ENCODE assay signal across 19 mouse cellular contexts in the genomic region with DNA sequence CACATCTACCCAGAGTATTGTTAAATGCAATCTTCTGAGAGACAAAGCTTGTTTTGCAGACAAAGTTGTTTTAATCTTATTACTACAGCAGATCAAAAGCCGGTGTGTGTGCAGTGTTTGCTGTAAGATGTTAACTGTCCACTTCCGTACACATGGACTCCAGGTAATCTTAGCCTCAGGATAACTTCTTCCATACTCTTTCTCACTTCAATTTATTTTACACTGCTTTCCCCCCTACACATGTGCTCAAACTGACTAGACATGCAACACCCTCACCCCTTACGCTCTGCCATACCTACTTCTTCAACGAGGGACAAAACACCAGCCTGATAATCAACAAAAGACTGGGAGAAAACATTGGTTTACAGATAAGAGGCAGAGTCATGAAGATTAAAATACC. TPM values are rescaled to one million over a fixed set of nuclear protein-coding genes. Genes with fewer than 3 reads are reported as not detected.
A peak's percentile ranks its signal among the peaks of the same experiment; 100 is the strongest.
DNase-seq lines count a peak whose midpoint lies in the region; ATAC-seq lines count a peak whose summit lies in the region.
"Not testable (repeated sequence)": the region's sequence is repeated elsewhere in the genome, so short reads cannot be mapped to it uniquely, and the experiment has no call there.
"Had no signal": no experiment of that assay in that cellular context is flagged by ENCODE, and none has a peak within 500 bp of the region (broad histone marks: within the 10 kb centered on the region; RNA-seq: fewer than 3 reads in every experiment).

No protein-coding gene starts in this region.

- not testable (repeated sequence) for H3K27ac ChIP-seq in forebrain, embryonic 11.5 days (ENCODE audit: low read depth, low read length); hindbrain, embryonic 14.5 days; limb, embryonic 10.5 days; liver, embryonic 11.5 days (ENCODE audit: low read depth, low read length); midbrain, embryonic 11.5 days (ENCODE audit: low read depth, low read length)

- peak; percentile 13 for DNase-seq in R1 (ENCODE audit: low read depth, low spot score)
- DNase-seq in forebrain, embryonic 11.5 days (ENCODE audit: low spot score), result peak; percentile 47
- DNase-seq in hindbrain, embryonic 14.5 days (ENCODE audit: low spot score), result peak; percentile 21
- DNase-seq in limb, embryonic 10.5 days (ENCODE audit: low spot score), result peak; percentile 30
- peak; percentile 30 for DNase-seq in liver, embryonic 11.5 days (ENCODE audit: low spot score)
- peak; percentile 86 for DNase-seq in midbrain, embryonic 11.5 days (ENCODE audit: low spot score, missing footprints)
- peak; percentile 4 for DNase-seq in thymus, postnatal 0 days (ENCODE audit: low spot score)

- H3K9ac ChIP-seq in forebrain, embryonic 11.5 days (ENCODE audit: low read length); hindbrain, embryonic 14.5 days; liver, embryonic 11.5 days (ENCODE audit: low read depth, low read length); midbrain, embryonic 11.5 days (ENCODE audit: low read length): not testable (repeated sequence)

- H3K36me3 ChIP-seq in forebrain, embryonic 11.5 days (ENCODE audit: control insufficient read depth, insufficient read depth, low read length); hindbrain, embryonic 14.5 days (replicated peaks; ENCODE audit: control insufficient read depth, insufficient read depth); limb, embryonic 10.5 days; liver, embryonic 11.5 days (ENCODE audit: control insufficient read depth, insufficient read depth, low read length); midbrain, embryonic 11.5 days (ENCODE audit: control insufficient read depth, insufficient read depth, low read length): not testable (repeated sequence)

- H3K9me3 ChIP-seq in forebrain, embryonic 11.5 days (ENCODE audit: control insufficient read depth, low read length), result peaks cover 10% of the 10 kb centered on the region
- H3K9me3 ChIP-seq in hindbrain, embryonic 14.5 days (ENCODE audit: control insufficient read depth, low read length), result peaks cover 21% of the 10 kb centered on the region
- H3K9me3 ChIP-seq in limb, embryonic 10.5 days (replicated peaks), result peaks cover 12% of the 10 kb centered on the region
- not testable (repeated sequence) for H3K9me3 ChIP-seq in liver, embryonic 11.5 days (ENCODE audit: control insufficient read depth, low read length)
- peaks cover 11% of the 10 kb centered on the region for H3K9me3 ChIP-seq in midbrain, embryonic 11.5 days (ENCODE audit: control insufficient read depth, low read length)

- not testable (repeated sequence) for ATAC-seq in forebrain, embryonic 11.5 days (replicated peaks; ENCODE audit: low FRiP score); liver, embryonic 11.5 days (replicated peaks; ENCODE audit: low FRiP score)
- peak; percentile 31; the same call in 1 of the 2 replicates for ATAC-seq in hindbrain, embryonic 14.5 days (ENCODE audit: low FRiP score)
- peak; percentile 28; the same call in 1 of the 2 replicates for ATAC-seq in midbrain, embryonic 11.5 days (ENCODE audit: low FRiP score)

- not testable (repeated sequence) for H3K27me3 ChIP-seq in forebrain, embryonic 11.5 days (ENCODE audit: control insufficient read depth, insufficient read depth, low read length); hindbrain, embryonic 14.5 days (ENCODE audit: control insufficient read depth, insufficient read depth, low read length); limb, embryonic 10.5 days (ENCODE audit: low read depth, poor library complexity, severe bottlenecking); liver, embryonic 11.5 days (replicated peaks; ENCODE audit: control insufficient read depth, insufficient read depth, low read length); midbrain, embryonic 11.5 days (ENCODE audit: control insufficient read depth, insufficient read depth, low read length)

- WGBS in forebrain, embryonic 11.5 days, result 72% methylated on average over 4 of the region's 4 CpGs
- 73% methylated on average over 4 of the region's 4 CpGs for WGBS in hindbrain, embryonic 14.5 days
- 77% methylated on average over 4 of the region's 4 CpGs for WGBS in limb, embryonic 10.5 days
- 75% methylated on average over 4 of the region's 4 CpGs for WGBS in liver, embryonic 11.5 days
- 74% methylated on average over 4 of the region's 4 CpGs for WGBS in midbrain, embryonic 11.5 days

- H3K4me3 ChIP-seq in forebrain, embryonic 11.5 days (ENCODE audit: low read depth, low read length); hindbrain, embryonic 14.5 days (replicated peaks; ENCODE audit: low read length); limb, embryonic 10.5 days; liver, embryonic 11.5 days (ENCODE audit: low read depth, low read length); midbrain, embryonic 11.5 days (ENCODE audit: low read depth, low read length): not testable (repeated sequence)

- not testable (repeated sequence) for H3K4me1 ChIP-seq in forebrain, embryonic 11.5 days (replicated peaks; ENCODE audit: control insufficient read depth, insufficient read depth, low read length); hindbrain, embryonic 14.5 days (replicated peaks; ENCODE audit: control insufficient read depth, insufficient read depth, low read length); limb, embryonic 10.5 days; liver, embryonic 11.5 days (replicated peaks; ENCODE audit: control insufficient read depth, insufficient read depth, low read length); midbrain, embryonic 11.5 days (ENCODE audit: control insufficient read depth, insufficient read depth, low read length)

- not testable (repeated sequence) for H3K4me2 ChIP-seq in forebrain, embryonic 11.5 days (ENCODE audit: low read depth, low read length, severe bottlenecking); hindbrain, embryonic 14.5 days (replicated peaks); liver, embryonic 11.5 days; midbrain, embryonic 11.5 days

RNA-seq across cellular contexts. Expression of gene Speer4c, which starts 23.2 kb away (rescaled TPM):
- polyA plus RNA-seq in forebrain, embryonic 11.5 days (2014; fragmentation: Nextera tagmentation; extraction: Ambion mirVana), result not detected in 2 replicates
- not detected in 2 replicates for polyA plus RNA-seq in hindbrain, embryonic 14.5 days (2014; fragmentation: Nextera tagmentation; extraction: Ambion mirVana)
- not detected in 2 replicates for polyA plus RNA-seq in limb, embryonic 10.5 days (2016; fragmentation: Nextera tagmentation; extraction: Ambion mirVana)
- not detected in 2 replicates for polyA plus RNA-seq in liver, embryonic 11.5 days (2014; fragmentation: Nextera tagmentation; extraction: Ambion mirVana)
- polyA plus RNA-seq in midbrain, embryonic 11.5 days (2014; fragmentation: Nextera tagmentation; extraction: Ambion mirVana), result not detected in 2 replicates
- polyA plus RNA-seq in thymus, postnatal 0 days (2015; fragmentation: Nextera tagmentation; extraction: Ambion mirVana), result 0.72 and 0.82 TPM in 2 replicates
- polyA plus RNA-seq: C2C12; forebrain, embryonic 15.5 days; frontal cortex, adult 2 months; heart, embryonic 12.5 days; hindbrain, embryonic 16.5 days; intestine, embryonic 16.5 days; large intestine, adult 2 months; liver, embryonic 15.5 days; lung, embryonic 15.5 days; midbrain, embryonic 14.5 days; stomach, embryonic 15.5 days; urinary bladder, adult 2 months had no signal

RNA-seq across cellular contexts. Expression of gene 4930572O03Rik, which starts 34.0 kb away (rescaled TPM):
- polyA plus RNA-seq in forebrain, embryonic 11.5 days (2014; fragmentation: Nextera tagmentation; extraction: Ambion mirVana), result not detected in 2 replicates
- polyA plus RNA-seq in hindbrain, embryonic 14.5 days (2014; fragmentation: Nextera tagmentation; extraction: Ambion mirVana), result not detected in 2 replicates
- not detected in 2 replicates for polyA plus RNA-seq in limb, embryonic 10.5 days (2016; fragmentation: Nextera tagmentation; extraction: Ambion mirVana)
- polyA plus RNA-seq in liver, embryonic 11.5 days (2014; fragmentation: Nextera tagmentation; extraction: Ambion mirVana), result not detected in 2 replicates
- polyA plus RNA-seq in midbrain, embryonic 11.5 days (2014; fragmentation: Nextera tagmentation; extraction: Ambion mirVana), result not detected in 2 replicates
- polyA plus RNA-seq in thymus, postnatal 0 days (2015; fragmentation: Nextera tagmentation; extraction: Ambion mirVana), result not detected in 2 replicates
- polyA plus RNA-seq: C2C12; forebrain, embryonic 15.5 days; frontal cortex, adult 2 months; heart, embryonic 12.5 days; hindbrain, embryonic 16.5 days; intestine, embryonic 16.5 days; large intestine, adult 2 months; liver, embryonic 15.5 days; lung, embryonic 15.5 days; midbrain, embryonic 14.5 days; stomach, embryonic 15.5 days; urinary bladder, adult 2 months had no signal

Comparison
In these comparisons a context has a peak if more than half of its experiments do, and no peak if none do; other contexts are left out.
1. DNase-seq: peak in every context shown above with its lines; median percentile 86 in midbrain, embryonic 11.5 days; 47 in forebrain, embryonic 11.5 days; 30 in limb, embryonic 10.5 days; 30 in liver, embryonic 11.5 days; 21 in hindbrain, embryonic 14.5 days; 13 in R1; 4 in thymus, postnatal 0 days.